Mouse (Mus musculus) skeletal muscle tissue, adult 2 months (tissue): ENCODE data around the gene Leprot.

ENCODE experiments used
- DNase-seq: peaks from one replicate; pipeline ENCODE4 v3.0.0-alpha.2; 2012; ENCODE audit warnings: low read depth, low spot score

The Leprot gene

DNA sequence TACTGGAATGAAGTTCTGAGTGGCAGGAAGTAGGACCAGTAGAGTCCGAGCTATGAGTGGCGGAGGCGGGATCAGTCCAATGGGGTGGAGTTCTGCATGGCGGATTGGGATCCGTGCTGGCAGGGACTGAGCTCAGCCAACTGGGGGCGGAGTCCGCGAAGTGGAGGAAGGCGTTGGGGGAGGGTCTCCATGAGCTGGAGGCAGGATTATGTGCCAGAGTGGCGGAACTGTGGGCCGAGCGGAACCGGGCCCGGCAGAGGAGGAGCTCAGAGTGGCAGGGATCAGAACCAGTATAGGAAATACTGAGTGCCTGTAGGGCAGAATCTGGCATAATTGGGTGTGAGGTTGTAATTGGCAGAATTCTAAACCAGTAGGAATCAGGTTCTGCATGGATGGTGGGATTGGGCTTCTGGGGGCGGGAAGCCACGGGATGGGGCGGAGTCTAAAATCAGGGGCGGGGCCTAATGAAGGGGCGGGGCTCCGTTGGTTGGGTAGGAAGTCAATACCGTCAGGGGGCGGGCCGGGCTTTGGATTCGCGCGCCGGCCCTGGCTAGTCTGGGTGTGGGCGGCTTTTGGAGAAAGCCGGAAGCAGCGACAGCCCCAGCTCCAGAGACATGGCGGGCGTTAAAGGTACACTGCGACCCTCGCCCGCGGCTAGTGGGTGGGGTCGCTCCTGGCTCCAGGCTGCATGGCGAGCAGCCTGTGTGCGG is at the start of gene Leprot:
Gene Leprot (plus strand): TSS at position 523 of the 710 bp plus-strand sequence.
- peak; percentile 99 for DNase-seq

DNA sequence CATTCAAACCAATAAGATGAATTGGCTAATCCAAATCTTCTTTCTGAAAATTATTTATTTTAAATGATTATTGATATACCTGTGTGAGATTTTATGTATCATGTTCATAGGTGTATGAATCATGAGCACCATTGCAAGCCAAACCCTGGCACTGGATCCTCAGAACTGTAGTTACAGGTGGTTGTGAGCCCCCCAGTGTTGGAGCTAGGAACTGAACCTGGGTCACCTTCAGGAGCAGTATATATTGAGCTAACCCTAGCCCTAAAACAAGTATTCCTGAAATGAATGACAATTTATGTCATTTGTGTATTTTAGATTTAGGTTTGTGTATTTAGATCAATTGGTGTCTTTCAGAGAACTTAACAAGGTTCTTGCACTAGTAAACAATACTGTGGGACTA is 45.8 kb upstream of the Leprot start:
- no peak for DNase-seq

DNA sequence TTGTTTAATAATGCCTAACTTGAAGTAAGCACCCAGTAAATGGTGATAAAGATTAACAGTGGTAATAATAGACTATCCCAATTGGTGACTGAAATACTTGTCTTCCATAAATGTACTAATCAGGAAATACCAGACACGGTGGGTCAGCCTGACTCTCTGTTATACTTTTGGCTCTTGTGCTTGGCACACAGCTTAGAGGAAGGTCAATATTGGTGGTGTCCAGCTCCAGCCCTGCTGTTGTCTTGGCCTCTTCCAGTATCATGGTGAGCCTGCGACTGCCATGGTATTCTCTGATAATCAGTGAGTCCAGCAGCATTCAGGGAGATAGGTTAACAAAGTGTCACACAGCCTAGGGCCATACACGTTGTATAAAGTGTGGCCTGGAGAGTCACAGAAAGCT is 43.9 kb upstream of the Leprot start:
- no peak for DNase-seq

DNA sequence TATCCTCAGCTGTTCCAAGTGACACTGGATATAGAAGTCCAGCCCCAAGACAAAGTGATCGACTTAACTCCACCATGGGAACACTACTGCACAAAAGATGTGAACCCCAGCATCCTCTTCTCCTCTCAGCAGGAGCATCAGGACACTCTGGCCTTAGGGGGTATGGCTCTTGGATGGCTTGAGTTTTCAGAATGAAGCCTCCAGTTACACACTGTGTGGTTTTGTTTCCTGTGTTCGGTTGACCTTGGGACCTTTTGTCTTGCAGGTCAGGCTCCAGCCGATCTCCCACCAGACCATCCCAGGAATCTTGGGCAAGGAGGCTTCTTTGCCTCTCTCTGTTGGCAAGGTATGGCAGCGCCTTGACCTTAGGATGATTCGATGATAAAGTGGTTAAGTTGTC is 31.0 kb upstream of the Leprot start:
- DNase-seq = no peak

DNA sequence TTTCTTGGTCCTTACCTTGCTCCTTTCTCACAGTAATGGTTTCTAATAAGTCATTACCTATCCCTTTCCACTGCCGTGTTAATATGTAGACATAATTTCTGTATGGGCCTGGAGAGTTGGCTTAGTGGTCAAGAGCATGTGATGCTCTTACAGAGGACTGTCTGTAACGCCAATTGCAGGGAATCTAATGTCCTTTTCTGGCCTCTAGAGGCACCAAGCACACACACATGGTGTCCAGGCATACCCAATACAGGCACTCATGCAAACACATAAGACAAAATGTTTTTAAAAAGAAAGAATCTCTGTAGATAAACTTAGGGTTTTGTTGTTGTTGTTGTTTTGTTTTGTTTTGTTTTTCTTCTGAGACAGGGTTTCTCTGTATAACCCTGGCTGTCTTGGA is 29.8 kb upstream of the Leprot start:
- DNase-seq = no peak

DNA sequence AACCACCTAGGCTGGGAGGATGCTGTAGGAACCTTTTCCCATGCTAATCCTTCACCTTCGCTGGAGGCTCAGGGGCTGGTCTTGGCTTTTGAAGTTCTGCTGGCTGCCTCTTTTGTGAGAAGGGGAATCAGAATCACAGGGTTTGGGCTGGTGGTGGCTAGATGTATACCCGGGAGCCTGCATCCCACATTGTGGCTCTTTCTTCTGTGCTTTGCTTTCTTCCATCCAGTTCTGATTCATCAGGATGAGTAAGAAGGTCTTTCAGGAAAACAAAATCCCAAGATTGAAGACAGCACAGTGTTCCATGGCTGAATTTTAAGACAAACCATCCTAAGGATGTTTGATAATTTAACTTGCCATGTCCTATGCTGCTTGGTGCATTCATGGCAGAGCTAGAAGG is 27.3 kb upstream of the Leprot start:
- no peak for DNase-seq

DNA sequence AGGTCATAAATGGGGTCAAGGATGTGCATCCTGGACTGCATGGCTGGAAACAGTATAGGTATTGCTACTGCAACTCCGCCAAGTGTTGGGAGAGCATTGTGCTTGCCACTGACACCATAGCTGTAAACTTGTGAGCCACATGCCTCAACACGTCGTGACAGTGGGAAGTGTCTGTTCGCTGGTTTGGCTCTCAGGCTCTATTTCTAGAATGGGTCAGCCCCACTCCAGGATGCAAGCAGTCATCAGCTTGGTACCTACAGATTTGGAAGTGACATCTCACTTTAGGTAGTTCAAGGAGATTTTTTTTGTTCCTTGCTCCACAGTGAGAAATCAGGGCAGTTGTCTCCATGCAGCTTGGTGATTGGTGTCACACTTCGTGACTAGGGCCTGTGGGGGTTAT is 26.3 kb upstream of the Leprot start:
- no peak for DNase-seq

DNA sequence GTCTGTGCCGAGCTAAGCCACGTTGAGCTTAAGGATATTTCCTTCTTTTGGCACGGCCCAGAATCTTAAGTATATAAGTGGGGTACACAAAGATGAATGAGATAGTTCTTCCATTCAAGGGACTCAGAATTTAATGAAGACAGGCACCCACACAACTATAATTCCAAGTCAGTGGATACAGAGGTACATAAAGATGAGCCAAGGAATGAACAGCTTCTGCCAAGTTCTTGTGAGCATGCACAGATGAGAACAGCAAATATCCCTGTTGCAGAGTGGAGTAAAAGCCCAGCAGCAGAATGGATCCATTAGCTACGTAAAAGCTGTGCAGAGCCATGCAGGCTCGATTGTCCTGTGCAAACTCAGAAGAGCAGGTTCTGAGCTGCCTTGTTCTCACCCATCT is 22.2 kb upstream of the Leprot start:
- no peak for DNase-seq

DNA sequence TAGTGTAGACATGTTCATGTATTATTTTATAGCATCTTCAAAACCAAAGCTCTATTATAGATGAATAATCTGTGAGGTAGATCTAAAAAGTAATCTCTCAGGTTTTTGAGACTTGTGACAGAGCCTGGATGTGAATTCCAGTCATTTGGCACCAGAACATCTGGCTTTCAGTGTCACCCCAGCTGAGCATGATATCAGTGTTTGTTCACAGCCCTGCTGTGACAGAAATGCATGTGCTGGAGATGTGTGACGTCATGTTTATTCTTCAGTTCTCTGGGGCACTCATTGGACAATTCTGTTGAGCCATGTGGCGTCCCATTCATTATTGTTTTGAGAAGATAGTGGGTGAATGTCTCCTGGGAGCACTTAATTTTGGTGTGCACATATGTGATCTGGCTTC is 11.9 kb upstream of the Leprot start:
- DNase-seq = no peak

DNA sequence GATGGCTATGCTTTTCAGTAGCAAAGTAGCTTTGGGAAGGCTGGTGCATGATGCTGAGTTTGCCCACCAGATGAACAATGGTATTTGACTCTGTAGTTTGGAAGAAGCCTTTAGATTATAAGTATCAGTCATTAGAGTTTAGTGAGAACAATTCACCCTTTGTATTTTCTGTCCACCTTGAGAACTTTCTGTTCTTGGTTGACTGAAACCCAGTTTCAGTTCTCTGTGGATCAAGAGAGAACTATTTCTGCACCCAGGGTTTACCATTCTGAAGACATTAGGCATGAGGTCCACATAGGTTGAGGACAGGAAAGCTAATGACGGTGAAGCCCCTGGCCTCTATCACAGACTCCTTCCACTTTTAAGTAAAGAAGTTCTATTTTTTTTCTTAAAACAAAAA is 10.0 kb upstream of the Leprot start:
- DNase-seq = no peak

DNA sequence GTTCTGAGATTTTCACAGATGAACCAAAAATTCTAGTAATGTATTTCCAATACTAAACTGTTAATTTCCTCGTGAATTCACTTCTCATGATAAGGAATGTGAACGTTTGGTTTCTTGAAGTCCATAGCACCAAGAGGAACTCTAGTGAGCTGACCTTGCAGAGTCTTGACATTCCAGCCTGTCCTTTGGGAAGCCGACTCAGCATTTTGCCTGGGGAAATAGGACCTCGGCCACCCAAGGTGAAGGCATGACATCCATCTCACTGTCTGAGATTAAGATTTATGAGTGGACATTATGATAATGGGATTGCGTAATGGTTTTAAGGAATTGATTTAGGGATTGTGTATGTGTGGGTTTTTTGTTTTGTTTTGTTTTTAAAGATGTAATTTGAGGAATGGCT is 6.9 kb upstream of the Leprot start:
- no peak for DNase-seq

DNA sequence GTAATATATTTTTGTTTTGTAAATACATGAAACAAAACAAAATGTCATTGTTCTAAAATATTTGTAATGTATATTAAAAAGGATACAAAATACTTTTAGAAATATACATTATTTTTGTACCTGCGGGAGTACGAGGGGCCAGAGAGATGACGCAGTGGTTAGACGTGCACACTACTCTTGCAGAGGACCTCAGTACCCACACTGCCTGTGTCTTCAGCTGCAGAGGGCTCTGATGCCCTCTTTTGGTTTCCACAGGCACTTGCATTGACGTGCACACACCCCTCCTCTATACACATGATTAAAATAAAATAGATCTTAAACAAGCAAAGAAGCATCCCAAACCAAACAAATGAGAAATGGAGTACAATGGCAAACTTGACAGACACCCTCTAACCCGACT is 4.8 kb upstream of the Leprot start:
- DNase-seq = no peak

DNA sequence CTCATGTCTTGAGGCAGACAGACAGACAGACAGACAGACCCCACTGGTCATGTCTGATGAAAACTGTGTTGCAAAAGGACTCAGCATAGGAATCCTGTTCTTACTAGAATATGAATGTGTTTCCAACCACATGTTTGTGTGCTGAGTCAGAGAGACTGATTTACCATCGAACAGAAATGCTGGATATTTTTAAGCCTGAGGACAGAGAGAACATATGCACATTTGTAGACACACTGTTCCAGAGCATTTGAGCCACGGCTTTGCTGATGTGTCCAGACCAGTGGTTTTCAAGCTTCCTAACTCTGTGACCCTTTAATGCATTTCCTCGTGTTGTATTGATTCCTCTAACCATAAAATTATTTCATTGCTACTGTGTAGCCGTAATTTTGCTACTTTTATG is 4.3 kb upstream of the Leprot start:
- no peak for DNase-seq

DNA sequence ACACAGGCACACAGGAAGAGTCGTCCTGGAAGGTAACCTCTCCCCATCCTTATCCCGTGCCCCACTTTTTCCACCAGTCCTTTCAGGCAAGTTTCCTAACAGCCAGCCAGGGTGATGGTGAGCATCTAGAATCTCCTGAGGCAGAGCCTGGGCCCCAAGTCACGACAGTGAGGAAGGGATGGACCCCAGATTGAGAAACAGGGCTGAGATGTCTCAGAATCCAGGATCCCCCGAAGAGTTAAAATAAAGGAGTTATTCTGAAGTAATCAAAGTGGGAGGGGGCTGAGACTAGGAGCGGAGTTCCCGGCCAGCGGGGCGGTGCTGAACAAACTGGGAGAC is 692 bp upstream of the Leprot start:
- DNase-seq = no peak

DNA sequence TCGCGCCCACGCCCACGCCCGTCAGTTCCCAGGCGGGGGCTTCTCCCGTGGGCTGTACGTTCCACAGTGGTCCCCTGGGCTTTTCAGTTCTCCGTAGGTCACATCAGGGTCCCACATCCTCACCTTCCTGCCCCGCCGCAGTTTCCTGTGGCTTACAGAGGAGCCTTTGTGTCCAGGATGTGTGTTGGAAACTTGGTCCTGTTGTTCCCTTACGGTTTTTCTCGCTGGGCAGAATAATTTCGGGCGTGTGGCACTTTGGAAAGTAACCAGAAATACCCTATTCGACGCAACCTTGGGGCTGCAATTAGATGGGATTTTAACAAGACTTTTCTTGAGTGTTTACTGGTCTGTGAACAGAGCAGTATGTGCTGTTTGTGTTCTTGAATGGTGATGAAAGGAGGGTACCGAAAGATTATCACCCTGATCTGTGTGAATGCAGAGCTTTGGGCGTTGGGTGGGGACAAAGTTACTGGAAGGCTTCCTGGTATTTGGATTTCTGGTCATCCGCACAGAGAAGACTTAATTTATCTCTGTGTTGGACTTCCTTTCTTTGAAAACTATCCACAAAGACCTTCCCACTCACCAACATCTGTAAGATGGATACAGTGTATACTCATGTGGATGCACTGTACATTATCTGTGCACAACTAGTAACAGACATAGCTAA is 591 bp downstream of the Leprot start:
- DNase-seq = no peak

DNA sequence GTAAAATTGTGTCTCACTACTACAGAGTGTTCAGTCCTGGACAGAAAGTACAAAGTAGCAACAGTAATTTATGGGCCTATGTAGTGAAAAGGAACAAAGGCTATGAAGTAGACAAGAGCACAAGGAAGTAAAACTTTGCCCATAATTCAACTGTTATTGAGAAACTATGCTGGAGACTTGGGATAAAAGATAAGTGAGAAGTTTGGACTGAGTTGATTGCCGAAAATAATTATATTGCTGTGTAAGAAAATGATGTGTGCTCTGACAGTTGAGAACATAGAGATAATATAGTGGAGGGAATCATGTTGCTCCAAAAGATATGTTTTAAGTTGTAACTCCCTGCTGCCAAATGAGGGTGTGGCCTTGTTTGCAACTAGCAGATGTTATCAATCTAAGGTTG is 1.2 kb downstream of the Leprot start:
- no peak for DNase-seq

DNA sequence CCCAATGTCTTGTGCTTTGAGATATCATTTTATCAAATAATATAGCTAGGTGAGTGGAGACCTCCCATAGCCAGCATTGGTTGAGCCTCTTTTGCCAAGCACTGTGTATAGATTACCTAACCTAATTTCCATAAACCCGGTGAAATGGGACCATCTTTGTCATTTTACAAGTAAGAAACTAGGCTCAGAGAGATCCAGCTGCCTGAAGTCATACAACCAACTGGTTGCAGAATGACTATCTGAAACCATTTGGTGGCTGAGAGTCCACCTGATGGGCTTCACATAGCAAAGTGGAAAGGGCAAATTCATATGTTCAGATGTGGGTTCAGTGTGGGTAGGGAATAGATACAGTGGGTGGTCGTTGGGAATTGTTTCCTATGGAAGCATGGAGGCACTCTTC is 3.4 kb downstream of the Leprot start:
- DNase-seq = no peak

DNA sequence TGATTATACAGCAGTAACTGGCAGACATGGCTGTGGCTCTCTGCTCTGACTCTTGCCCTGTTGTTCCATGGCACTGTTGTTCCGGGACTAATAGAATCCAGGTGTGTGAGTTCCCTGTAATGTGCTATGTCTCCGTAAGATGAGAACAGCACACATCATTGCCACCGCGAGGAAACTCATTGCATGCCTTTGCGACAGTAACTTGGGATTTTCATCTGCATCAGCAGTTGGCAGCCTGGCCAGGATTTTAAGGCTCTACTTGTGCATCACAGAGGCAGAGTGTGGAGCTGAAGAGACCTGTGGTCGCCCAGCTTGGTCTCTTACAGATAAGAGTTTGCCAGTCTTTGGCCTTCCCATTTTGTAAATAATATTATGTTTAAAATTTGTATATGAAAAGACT is 6.7 kb downstream of the Leprot start:
- no peak for DNase-seq

DNA sequence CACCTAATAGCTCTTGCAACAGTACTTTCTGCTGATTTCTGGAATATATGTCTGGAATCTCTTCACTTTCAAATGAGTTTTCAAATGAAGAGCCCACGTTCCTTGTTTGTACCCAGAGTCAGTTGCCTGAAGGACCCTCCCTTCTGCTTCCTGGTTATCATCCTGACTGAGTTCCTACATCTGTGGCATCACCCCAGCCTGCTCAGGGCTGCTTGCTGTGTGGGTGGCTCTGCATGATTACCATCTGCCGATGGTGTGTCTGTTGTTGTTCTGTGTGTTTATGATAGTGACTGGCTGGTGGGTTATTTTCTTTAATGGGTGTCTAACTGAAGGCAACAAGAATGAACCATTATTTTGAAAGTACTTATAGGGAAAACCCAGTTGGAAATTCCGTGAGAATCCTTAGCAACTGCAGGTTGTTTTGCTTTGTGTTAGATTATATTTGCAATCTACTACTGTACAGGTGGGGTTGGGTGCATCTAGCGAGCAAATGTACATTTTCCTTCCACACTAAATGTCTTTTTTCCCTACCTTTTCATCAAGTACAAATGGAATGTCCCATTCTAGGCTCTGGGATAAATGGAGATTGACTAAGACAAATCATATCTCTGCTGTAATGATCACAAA is 7.4 kb downstream of the Leprot start:
- DNase-seq = no peak

DNA sequence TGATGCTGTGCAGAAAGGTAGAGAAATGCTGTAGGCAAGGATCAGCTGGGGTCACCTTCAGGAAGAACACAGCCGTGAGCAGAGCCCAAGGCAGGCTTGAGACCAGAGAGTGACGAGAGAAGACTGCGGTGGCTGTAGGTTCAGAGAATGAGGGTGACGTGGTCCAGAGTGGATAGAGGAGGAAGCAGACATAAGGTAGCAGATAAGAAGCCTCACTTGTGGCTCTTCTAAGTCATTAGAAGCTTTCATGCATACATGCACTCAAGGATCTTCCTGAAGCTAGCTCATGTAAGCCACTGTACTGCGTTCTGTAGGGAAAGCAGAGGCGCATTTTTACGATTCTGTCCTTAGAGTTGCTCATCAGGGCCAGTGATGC is 7.9 kb downstream of the Leprot start:
- no peak for DNase-seq

DNA sequence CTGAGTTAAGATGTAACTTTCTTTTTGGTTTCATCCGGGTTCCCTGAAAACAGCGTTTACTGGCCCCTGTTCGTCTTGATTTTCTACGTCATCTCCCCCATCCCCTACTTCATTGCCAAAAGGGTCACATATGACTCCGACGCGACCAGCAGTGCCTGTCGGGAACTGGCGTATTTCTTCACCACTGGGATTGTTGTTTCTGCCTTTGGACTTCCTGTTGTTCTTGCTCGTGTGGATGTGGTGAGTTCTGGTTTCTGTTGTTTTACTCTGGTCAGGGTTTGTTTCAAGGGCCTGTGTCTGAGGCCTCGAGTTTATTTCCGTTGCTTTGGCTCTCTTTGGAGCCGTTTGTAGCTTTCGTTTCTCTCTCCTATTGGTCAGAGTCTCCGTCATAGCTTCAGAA is 8.5 kb downstream of the Leprot start:
- no peak for DNase-seq

DNA sequence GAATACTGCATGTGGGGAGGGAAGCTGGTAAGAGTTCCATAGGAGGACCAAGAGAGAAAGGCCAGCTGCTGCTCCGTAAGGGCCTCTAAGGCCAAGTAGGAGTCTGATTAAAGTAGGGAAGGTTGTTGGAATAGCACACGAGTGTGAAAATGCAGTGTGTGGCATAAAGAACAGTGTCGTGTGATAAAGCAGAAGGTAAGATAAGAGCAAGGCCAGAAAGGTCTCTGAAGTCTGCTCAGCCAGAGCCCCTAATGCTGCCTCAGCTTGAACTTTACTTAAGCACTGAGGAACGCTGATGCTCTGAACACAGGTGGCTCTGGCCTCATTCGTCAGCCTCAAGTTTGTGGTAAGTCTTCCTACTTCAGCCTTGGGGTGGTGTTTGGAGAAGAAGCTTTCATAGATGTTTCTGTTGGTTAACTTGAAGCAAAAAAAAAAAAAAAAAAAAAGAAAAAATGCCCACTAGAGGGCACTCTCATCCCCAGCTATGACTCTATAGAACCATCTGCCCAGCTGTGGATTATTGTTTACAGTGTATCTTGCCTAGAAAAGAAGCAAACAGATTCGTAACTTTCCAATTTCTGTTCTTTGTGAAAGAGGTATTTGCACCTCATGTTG is 9.5 kb downstream of the Leprot start:
- no peak for DNase-seq

DNA sequence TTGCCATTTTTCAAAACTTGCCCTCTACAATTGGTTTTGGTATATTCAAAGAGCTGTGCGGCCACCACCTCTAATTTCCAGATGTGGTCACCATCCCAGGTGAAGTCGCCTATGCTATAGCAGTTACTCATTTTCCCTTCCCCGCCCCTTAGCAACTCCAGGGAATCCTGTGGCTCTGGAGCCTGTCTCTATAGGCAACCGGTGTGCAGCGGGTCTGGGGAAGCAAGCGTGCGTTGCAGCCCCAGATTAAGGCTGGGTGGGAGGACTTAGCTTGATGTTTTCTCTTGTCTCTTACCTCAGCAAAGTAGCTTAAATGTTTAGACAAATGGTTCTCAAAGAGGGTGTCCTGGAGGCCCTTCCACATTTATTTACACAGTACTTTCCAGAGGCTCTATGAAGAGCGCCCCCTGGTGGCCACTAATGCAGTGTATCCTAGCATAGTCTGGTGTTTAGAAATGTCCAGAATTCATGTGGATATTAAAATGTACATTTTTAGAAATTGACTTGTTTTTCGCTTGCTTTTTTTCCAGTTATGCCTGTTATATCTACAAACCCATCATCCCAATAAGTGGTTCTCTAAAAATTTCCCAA is 16.7 kb downstream of the Leprot start:
- DNase-seq = no peak
